ENCODE assay signal across 8 mouse cellular contexts in the genomic region with DNA sequence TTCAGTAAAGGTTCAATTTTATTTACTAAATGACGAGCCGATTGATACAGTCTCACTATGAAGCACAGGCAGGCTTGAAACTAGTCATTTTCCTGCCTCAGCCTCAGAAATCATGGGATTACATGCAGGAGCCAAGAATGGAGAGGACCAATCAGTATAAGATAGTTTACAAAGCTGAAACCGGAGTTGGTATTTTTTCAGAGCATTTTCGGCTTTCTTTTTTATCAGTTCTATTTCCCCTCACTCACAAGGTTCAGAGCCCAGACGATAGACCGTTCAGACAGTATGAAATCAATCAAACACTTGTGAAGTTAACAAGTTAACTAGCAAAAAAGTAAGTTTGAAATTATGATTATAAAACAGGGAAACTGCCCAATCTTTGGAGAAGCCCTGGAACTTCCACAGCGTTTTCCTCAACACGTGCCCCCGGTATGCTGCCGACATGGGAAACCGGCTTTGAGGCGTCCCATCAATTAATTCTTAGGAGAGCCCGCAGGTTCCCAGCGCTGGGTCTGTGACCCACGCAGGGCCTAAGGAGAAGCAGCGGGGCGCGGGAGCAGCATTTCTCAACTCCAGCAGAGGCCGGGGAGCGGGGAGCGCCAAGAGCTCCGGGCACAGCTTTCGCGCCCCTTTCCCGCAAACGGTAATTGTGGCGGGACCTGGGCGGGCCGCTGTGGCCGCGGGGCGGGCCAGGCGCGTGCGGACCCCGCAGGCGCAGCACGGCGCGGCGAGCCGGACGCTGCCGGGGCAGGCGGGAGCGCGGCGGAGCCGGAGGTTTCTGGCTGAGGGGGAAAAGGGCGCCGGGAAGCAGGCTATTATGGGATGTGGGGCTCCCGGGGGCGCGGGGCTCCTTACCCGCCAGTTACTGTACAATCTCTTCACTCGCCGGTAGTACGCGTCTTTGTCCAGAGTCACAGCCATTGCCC. TPM values are rescaled to one million over a fixed set of nuclear protein-coding genes. Genes with fewer than 3 reads are reported as not detected.
DNase-seq lines count a peak whose midpoint lies in the region; ATAC-seq lines count a peak whose summit lies in the region.

No protein-coding gene starts in this region.

- H3K4me1 ChIP-seq in lung, embryonic 16.5 days (replicated peaks; ENCODE audit: control insufficient read depth, insufficient read depth, low read length): peaks cover 16% of the 10 kb centered on the region
- H3K4me1 ChIP-seq in embryonic facial prominence, embryonic 13.5 days: peaks cover 21% of the 10 kb centered on the region

- no peaks in the 10 kb centered on the region for H3K27me3 ChIP-seq in lung, embryonic 16.5 days (ENCODE audit: control insufficient read depth, insufficient read depth, low read depth, low read length)
- H3K27me3 ChIP-seq in embryonic facial prominence, embryonic 13.5 days: no peaks in the 10 kb centered on the region

- H3K27ac ChIP-seq in lung, embryonic 16.5 days (ENCODE audit: low read length): peak overlapping the region; percentile 99
- H3K27ac ChIP-seq in embryonic facial prominence, embryonic 13.5 days: peak overlapping the region; percentile 97

- no peaks in the 10 kb centered on the region for H3K9me3 ChIP-seq in lung, embryonic 16.5 days (ENCODE audit: control insufficient read depth, low read length)
- no peaks in the 10 kb centered on the region for H3K9me3 ChIP-seq in embryonic facial prominence, embryonic 13.5 days

- peak overlapping the region; percentile 88 for H3K4me2 ChIP-seq in lung, embryonic 16.5 days (ENCODE audit: low read depth, low read length)
- H3K4me2 ChIP-seq in embryonic facial prominence, embryonic 13.5 days: peak overlapping the region; percentile 71

- no peak for ATAC-seq in CD4-positive, CD25-positive, alpha-beta regulatory T cell, adult 4 months
- ATAC-seq in lung, embryonic 16.5 days (ENCODE audit: low read depth): peak; percentile 39
- ATAC-seq in embryonic facial prominence, embryonic 13.5 days (ENCODE audit: insufficient number of reproducible peaks, insufficient read depth, low FRiP score, low TSS enrichment, low read depth): peak; percentile 12; the same call in 1 of the 2 replicates
- ATAC-seq in monocyte, adult 5-6 weeks (replicated peaks; ENCODE audit: insufficient number of reproducible peaks, low FRiP score, low TSS enrichment, poor library complexity, severe bottlenecking): no peak

- H3K4me3 ChIP-seq in lung, embryonic 16.5 days (ENCODE audit: low read length): peak overlapping the region; percentile 96
- H3K4me3 ChIP-seq in embryonic facial prominence, embryonic 13.5 days: peak overlapping the region; percentile 98

- under 1% methylated on average over 57 of the region's 59 CpGs for WGBS in lung, embryonic 16.5 days
- under 1% methylated on average over 56 of the region's 59 CpGs for WGBS in embryonic facial prominence, embryonic 13.5 days

- H3K9ac ChIP-seq in lung, embryonic 16.5 days (ENCODE audit: low read length): peak overlapping the region; percentile 99
- peak overlapping the region; percentile 97 for H3K9ac ChIP-seq in embryonic facial prominence, embryonic 13.5 days

- DNase-seq in CD4-positive, CD25-positive, alpha-beta regulatory T cell, adult 2 months (ENCODE audit: low read depth, low spot score): peak; percentile 35
- no peak for DNase-seq in lung, postnatal 25 days (ENCODE audit: low spot score)
- peak; percentile 48 for DNase-seq in induced T-regulatory cell, adult 2 months (ENCODE audit: low read depth)
- peak; percentile 34 for DNase-seq in mesoderm, embryonic 11.5 days (ENCODE audit: low read depth, low spot score)

- peaks cover 9% of the 10 kb centered on the region for H3K36me3 ChIP-seq in lung, embryonic 16.5 days (ENCODE audit: control insufficient read depth, insufficient read depth, low read length)
- H3K36me3 ChIP-seq in embryonic facial prominence, embryonic 13.5 days: peaks cover 43% of the 10 kb centered on the region

RNA-seq across cellular contexts. Expression of a gene that starts 0.7 kb away (rescaled TPM):
- polyA plus RNA-seq in CD4-positive, CD25-positive, alpha-beta regulatory T cell, adult 4 months (2017; shearing (Covaris generic)): 10 to 100 TPM; 37.9 to 39.5 TPM
- 51.8 and 55.8 TPM in 2 replicates for polyA plus RNA-seq in lung, embryonic 16.5 days (2015; fragmentation: Nextera tagmentation; extraction: Ambion mirVana)
- 74.6 TPM in 2 replicates for polyA plus RNA-seq in embryonic facial prominence, embryonic 13.5 days (2015; fragmentation: Nextera tagmentation; extraction: Ambion mirVana)
- 96.8 to 144 TPM (median 108 TPM) in 3 replicates for total RNA-seq in monocyte, adult 5-6 weeks (2017)

Comparison
In these comparisons a context has a peak if more than half of its experiments do, and no peak if none do; other contexts are left out.
1. ATAC-seq: peak in lung, embryonic 16.5 days (single experiment) and embryonic facial prominence, embryonic 13.5 days (single experiment); none in CD4-positive, CD25-positive, alpha-beta regulatory T cell, adult 4 months (single experiment) and monocyte, adult 5-6 weeks (single experiment).